Mouse (Mus musculus) lung, adult 18-20 months (tissue): ENCODE measurements at regions not wholly inside any gene's neighbourhood (a gene's known extent, or its start where the extent isn't known, plus 50 kb on each side); places are given as distances from the start of the nearest gene placed in this dataset.

Experiments used
- DNase-seq, 2 experiments: peaks; one replicate each; pipeline ENCODE4 v3.0.0; 2022; ENCODE audit warnings: mixed read lengths in 2 of 2

DNA sequence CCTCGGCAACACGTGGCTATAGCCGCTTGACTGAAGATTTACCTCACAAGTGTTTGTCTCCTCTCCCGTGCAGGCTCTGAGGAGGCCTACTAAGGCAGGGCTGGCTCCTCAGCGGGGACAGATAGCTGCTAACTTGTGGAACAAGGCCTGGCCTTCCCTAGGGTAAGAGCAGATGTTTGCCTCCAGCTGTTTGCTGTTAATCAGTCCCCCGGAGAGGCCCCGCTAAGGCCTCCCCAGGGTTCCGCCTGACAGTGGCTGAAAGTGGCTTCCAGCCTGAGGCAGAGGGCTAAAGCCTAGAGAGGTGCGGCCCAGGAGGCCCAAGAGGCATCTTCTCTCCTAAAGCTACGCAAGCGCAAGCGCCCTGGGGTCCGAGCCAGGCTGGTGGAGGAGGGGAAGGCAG is 52.1 kb upstream of the Dlx4 start:
- DNase-seq = no peak

GRCm38 (mm10) chr11:95200971-95201370 is 54.9 kb upstream of the Dlx4 start:
- DNase-seq = no peak

DNA sequence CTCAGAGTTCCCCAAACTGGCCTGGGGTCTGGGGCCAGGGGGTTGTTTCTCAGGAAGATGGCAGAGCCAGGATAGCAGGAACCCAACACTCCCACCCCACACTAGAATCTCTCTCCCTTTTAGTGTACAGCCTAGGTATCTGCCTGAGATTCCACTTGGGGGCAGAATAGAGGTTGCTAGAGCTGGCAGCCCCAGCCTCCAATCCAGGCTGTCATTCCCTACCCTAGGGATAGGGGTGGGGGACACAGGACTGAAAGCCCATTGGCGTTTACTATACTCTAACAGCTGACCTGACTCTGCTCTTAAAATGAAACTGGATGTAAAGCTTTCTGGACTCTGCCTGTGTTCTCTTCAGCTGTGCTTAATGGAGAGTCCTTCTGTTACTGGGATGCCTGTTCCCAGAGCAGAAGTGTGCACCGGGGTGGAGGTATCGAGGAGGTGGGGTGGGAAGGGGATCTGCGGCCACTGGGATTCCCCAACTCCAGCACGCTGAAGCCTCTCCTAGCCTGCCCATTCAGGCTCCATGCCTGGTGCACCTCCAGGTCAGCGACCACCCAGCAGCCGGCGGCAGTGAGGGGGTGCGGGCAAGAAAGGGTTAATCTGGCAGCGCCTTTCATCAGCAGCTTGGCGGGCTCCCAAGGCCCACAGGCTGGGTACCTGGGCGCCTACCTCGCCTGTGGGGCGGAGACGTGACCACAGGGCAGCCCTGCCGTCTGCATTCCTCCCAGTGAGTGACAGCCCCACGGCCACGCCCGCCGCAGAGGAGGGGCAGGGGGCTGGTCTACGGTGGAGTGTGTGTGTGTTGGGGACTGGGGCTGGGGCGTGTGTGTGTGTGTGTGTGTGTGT is 50.9 kb upstream of the Tac4 start:
- peak; percentile 71 to 82 for DNase-seq

- DNase-seq = no peak
Observed at GRCm38 (mm10) chr11:95211031-95211425, 50.3 kb upstream of the Tac4 start.
